Mouse (Mus musculus) testis, postnatal 10 days (tissue): ENCODE measurements around the gene Rpap3.
"Not testable (repeated sequence)": the region's sequence is repeated elsewhere in the genome, so short reads cannot be mapped to it uniquely, and the experiment has no call there.

Source experiments
- DNase-seq: peaks from one replicate; pipeline ENCODE4 v3.0.0; 2021; ENCODE audit warnings: low spot score

The Rpap3 gene

DNA sequence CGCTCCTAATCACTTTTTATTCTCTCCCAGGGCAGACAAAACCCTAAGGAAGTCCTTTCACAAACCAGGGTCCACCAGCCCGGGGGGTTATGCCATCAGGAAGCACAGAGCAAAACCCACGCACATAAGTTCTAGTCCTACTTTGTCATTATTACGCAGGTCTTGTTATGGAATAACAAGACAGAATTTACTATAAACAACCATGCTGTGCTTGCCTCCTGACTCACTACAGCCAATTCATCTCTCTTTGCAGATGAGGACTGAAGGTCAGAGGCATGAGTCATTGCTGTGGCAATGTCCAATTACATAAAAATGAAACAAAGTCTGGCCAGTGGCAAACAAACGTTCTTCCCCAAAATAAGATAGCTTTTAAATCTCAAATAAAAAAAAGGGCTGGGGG lies 12.2 kb downstream of the Rpap3 start:
- no peak for DNase-seq

DNA sequence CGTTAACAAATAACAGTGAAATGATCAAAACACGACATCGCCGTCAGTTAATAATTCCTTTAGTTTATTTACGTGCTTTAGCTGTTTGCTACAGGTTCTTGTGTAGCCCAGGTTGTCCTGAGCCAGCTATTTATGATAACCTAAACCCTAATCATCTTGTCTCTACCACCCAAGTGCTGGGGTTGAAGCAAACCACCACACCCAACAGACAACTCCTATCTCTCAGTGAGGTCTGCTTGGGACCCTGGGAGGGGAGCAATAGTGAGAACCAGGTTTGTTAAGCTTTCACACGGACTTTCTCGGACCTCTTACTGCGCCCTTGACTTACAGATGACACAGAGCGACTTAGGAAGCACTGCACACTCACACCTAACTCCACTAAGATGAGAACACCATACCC lies 21.5 kb downstream of the Rpap3 start:
- no peak for DNase-seq

DNA sequence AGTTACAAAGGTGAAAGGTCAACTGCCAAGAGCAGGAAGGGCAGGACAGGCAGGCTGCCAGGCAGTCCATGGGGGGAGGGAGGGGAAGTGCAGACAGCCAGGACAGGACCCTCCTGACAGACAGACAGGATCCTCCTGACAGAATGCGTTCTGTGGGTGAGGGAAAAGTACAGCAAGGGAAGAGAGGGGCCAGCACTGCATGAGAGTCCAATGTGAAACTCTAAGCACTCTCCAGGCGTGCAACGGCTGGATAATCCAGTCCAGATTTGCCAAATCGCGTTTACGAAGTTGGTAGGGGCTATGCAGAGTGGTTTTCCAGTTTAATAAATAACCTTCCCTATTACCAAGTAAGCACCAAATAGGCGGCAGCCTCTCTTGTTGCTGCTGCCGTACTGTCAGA lies 23.6 kb downstream of the Rpap3 start:
- DNase-seq: no peak

DNA sequence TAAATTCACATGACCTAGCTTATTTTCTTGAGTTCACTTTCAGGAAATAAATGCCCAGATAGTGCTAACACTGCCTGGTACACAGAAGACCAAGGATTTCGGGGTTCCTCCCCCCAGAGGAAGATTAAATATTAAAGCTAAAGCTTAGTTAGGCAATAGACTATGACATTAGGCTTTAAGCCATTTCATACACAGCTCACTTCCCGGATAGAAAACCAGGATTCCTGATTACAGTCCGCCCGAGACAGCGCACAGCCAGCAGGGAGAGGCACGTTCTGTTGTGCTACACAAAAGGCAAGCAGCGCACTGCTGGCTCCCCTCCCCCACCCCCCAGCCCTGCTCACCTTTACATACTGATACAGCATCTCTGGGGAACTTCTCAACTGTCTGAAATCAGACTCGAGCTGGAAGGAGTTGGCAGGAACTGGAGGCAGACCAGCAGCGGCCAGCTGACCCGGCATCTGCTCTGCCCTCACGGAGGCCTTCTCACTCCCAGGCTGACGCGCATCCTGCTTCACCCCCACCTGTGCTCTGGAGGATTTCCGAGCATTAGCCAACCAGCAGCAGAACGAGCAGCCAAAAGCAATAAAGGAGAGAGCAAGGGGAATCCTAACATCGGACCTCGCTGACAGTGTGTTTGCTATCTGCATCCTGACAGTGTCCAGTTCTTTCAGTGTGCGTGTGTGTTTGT lies 25.5 kb downstream of the Rpap3 start:
- DNase-seq: no peak

DNA sequence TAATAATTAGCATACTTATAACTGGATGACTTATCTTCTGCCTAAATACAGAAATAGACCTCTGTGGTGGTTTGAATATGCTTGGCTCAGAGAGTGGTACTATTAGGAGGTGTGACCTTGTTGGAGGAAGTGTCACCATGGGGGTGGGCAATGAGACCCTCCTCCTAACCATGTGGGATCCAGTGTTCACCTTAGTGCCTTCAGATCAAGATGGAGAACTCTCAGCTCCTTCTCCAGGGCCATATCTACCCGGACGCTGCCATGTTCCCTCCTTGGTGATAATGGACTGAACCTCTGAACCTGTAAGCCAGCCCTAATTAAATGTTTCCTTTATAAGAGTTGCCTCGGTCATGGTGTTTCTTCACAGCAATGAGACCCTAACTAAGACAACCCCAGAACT lies 28.3 kb downstream of the Rpap3 start:
- DNase-seq: no peak

DNA sequence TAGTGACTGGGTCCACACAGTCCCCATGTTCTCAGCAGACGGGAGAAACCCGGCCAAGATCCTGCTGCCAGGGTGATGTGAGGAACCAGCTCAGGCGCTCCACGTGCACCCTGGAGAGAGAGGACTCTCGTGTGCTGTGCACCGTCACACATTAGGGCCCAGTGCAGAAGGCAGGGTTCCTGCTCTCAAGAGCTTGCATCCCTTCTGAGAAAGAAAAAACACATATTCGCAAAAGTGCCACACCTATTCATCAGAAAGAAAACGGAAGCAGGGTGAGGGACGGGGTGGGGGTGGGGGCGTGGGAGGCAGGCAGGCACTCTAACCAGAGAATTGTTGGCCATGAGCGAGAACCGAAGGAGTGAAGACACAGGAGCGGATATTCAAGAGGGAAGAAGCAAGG lies 29.7 kb downstream of the Rpap3 start:
- no peak for DNase-seq

DNA sequence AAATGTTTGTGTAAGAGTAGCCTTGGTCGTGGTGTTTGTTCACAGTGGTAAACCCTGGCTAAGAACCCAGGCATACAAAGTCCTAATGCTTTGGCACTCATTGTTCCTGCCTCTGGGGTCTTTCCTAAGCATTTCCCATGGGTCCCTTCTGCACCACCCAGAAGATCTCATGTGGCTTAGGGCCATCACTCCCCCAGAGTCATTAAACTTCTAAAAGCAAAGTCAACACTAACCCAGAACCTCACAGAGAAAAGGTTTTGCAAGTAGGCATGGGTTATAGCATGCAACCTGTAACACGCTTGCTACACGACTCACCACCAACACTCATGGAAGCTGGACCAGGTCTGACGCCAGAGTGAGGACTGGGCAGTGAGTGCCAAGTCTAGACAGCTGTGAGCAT lies 31.2 kb downstream of the Rpap3 start:
- DNase-seq: no peak

DNA sequence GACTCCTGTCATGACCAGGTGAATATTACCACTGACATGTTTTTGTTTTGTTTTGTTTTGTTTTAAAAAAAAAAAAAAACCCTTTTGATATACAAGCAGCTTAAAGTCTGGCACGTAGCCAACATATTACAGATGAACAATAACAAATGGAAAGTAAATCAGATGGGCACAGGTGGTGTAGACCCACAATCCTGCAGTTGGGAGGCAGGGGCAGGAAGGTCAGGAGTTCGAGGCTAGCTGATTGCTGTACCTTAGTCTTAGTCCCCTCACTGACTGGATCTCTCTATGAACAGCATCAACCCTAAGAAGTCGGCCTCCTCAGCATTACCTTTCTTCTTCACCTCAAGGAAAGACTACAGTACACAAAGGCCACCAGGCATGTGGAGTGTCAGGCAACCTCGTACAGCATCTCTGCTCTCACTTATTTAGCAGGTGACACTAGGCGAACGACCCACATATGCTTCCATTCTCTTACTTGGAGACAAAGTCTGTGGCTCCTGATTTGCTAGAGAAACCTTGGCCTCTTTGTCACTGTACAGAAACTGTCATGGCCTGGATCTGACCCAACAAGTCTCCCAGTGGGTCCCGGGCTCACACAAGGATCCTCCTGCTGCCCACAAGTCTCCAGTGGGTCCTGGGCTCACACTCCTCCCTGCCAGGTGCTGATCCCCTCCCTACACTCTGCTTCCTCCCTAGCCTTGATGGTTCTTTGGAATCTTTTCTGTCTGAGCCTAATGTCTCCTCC lies 32.2 kb downstream of the Rpap3 start:
- DNase-seq: no peak

DNA sequence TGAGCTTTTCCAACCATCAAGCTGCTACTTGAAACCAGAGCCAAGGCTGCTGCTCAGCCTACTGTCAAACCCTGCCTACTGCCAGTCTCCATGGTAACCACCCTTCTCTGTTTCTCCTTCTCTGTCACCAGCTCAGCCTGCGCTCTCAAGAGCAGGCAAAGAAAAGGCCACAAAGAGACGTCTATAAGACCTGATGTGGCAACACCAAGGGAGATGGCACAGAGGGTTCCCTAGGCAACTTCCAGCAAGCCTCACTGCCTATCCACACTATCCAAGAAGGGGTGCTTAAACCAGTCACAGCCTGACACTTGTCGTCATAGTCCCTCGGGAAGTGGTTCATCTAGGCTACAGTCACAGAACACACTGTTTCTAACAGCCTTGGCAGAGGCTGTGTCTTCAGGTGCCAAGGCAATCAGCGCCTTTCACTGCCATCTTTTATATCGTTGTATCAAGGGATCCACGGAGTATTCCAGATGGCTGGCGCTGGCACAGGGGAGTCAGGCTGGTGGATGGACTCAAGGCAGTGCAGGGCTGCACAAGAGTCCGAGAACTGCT lies 33.3 kb downstream of the Rpap3 start:
- DNase-seq: no peak

DNA sequence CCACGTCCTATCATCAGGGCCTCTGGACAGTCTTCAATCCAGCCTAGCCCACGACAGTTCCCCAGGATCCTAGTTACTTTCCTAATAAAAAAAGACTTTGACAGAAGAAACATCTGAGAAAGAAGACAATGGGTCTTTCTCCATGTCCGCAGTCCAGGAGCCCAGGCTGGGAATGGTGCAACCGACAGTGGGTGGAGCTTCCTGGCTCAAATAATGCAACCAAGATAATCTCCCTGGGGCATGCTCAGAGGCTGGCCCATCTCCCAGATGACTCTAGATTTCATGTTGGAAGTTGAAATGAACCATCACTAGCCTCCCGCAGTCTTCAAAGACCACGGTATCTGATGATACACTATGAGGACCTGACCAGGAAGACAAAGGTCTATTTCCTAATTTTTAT lies 35.1 kb downstream of the Rpap3 start:
- no peak for DNase-seq

DNA sequence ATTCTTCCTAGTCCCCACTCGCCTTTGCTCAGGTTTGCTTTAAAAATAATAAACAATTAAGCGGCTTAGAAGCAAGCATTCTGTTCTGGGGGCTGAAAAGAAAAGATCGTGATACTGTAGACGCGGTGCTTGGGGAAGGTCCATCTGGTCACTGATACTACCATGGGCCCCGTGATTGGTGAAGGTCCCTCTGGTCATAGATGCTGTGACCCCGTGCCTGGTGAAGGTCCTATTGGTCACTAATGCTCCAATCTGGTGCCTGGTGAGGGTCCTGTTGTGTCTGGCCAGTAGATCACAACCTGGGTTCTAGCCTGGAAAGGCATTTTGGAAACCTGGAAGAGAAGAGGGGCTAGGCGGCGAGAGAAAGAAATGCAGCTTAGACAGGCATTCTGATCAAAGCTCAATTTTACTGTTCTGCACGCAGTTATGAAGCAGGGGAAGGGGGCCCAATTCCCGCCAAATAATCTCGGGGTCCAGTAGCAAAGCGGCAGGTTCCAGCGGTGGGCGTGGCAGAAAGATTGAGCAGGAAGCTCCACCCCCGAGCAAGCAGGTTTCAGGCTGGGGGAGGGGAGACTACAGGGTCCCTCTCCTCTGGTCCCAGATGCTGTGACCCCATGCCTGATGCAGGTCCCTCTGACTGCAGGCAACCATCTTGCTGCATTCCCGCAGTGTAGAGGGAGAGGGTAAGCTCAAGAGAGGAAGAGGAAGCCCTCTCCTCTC lies 37.3 kb downstream of the Rpap3 start:
- DNase-seq: not testable (repeated sequence)

DNA sequence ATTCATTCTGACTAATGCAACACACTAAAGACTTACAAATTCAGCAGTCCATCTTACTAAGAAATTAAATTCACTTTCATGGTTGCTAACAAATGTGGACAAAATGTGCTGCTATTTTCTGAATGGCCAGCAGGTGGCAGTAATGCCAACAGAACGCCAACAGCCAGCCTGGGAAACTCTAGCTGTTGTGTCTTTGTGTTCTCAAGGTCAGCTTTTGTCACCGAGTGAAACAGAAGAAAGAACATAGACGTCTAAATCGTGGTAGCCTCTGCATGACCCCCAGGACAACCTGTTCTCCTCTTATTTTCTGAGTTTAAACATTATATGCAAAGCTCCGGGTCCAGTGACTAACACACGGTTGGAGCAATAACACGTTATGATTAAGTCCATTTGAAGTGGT lies 38.2 kb downstream of the Rpap3 start:
- DNase-seq: peak; percentile 78

DNA sequence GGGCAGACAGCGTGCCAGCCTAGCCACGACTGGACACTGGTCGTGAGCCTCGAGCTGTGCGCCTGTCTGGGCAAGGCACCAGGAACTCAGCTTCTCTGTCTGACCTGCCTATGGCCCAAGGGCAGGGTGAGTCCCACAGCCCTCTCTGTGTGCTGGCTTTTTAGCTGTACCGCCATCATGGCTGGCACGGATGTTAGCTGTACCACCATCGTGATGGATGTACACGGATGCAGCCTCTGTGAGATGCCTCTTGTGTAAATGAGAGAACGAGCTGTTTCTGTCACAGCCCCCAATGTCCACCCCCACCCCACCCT lies 39.2 kb downstream of the Rpap3 start:
- no peak for DNase-seq

DNA sequence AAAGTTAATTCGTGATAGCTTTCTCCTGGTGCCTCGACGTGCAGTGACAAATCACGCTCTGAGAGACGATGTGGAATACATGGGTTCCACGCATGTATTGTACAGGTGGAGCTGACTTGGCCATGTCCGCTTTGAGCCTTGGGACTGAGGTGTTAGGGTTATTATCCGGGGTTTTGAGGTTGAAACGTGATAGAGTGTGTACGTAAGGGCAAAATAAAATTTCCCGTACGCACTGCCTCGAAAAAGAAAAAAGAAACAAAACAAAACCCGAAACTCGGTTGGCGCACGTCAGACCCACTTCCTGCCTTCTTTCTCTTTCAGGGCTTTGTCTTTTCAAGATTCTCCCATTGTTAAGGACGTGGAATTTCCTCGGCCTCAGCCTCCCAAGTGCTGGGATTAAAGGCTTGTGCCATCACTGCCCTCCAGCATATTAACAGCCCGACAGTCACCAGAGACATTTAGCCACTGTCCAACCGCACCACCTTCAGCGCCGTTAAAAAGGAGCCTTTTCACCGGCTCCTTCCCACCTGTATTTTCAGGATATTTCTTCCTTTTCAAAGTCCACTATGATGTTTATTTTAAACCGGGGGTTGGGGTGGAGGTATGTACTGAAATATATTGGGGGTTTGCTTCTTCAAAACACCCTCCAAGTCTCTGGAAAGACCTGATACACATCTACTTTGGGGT lies 39.7 kb downstream of the Rpap3 start:
- DNase-seq: no peak

DNA sequence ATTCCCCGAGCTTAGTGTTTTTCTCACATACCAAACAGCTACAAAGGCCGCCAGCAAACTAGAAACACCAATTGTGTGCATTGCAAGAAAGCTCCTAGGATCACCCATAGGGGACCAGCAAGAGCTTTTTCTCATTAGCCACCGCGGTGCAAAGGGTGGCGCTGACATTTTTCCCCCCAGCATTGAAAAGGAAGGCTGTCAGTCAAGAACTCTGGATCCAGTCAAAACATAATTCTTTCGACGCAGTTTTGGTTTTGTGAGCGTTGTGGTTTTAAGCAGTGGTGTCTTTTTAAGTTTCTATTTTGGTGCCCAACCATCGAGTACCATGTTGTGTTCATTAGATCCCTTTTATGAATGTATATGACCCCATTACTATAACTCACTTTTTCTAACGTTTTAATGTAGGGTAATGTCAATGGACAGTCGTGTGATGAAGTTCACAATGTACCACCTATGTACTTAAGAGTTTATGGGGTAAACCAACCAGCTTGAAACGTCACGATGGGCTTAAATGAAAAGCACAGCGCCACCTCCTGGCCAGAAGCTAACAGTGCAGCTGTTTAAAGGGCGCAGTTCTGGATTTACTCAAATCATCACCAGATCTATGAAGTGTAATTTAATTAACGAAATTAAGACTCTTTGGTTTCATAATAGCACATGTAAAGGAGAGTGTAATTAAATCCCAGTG lies 40.5 kb downstream of the Rpap3 start:
- no peak for DNase-seq

DNA sequence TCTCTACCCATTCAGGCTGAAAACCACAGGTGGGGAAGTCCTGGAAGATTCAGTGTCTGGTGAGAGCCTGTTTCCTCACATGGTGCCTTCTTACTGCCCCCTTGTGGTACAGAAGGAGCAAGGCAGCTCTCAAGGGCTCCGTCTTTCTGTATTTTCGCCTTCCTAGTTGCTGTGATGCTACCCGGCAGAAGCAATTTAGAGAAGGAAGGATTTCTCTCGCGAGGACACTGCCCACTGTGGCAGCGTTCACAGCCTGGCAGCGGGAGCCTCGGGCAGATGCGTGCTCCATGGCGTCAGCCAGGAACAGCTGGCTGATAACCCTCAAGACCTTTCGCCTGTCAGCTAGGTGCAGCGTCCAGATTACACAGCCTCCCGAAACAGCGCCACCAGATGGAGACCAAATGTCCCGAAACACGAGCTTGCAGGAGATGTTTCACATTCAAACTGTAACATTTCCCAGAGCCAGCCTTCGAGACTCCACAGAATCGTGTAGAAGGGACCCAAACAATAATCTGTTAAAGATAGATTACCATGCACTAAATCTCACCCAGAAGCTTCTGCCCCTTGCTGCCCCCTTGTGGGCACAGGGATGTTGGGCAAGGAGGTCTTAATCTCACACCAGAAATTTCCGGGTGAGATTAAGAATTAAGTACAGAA lies 41.7 kb downstream of the Rpap3 start:
- DNase-seq: peak; percentile 83

DNA sequence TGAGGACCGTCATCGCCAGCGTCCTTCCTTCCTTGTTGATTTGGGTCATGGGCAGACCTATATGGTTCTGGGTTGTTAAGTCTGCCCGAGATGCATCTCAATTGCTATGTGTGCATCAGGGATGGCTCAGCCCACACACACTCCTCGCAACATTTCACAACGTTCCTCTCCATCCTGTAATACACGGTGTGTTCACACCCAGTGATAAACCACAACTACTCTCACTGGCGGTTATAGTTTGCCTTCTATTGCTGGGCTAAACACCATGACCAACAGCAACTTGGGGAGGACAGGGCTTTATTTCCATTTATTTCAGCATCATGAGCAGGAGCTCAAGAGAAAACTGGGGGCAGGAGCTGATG lies 46.9 kb downstream of the Rpap3 start:
- DNase-seq: no peak

DNA sequence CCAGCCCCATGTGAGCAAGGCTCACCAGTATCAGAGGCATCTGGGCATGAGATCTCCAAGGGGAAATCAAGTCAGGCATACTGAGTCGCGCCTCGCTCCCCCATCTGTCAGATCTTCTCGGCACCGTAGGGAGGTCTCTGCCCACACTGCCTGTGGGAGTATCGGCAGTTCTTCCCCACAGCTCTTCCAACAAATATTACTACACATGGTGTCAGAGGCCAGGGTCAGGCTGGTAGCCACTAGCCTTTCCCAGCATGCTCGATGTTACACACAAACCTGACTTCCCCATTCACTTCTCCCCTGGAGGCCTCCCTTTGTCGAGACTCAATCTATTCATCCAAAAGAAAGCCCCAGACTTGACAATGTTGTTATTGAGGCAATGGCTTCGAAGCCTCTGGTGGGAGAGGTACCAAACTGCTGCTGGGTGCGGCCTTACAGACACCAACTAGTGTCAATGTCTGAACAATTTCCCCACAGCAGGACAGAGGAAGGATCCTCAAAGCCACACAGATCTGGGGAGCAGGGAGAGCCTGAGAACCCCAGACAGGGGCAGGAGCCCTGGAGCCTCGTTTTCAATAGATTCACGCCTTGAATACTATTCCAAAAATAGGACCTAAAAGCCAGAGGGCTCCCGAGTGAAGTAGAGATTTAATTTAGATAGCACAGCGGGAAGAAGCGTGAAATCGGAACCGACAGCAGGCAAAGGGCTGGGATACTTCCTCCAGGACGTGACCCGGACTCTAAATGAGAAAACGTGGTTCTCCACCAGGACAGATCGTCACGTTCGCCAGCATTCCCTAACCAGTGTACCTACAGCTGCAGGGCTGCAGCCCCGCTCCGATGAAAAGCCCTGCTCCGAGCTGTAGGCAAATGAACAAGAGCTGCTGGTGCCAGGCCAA lies 47.5 kb downstream of the Rpap3 start:
- DNase-seq: no peak

DNA sequence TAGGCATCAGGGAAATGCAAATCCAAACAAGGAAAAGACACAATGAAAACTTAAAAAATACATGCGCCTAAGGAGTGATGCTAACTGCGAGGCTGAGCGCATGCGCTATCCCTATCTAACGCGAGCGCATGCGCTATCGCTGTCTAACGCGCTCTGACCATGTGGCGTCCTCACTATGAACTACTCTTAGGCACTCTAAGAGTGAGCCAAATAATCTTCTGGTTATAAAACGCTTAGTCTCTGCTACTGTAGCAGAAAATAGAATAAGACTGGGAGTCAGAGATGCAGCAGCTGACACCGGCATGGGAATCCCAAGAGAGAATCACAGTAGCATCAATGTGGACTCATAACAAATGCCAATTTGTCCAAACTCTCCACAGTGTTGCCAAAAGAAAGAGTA lies 48.2 kb downstream of the Rpap3 start:
- no peak for DNase-seq

DNA sequence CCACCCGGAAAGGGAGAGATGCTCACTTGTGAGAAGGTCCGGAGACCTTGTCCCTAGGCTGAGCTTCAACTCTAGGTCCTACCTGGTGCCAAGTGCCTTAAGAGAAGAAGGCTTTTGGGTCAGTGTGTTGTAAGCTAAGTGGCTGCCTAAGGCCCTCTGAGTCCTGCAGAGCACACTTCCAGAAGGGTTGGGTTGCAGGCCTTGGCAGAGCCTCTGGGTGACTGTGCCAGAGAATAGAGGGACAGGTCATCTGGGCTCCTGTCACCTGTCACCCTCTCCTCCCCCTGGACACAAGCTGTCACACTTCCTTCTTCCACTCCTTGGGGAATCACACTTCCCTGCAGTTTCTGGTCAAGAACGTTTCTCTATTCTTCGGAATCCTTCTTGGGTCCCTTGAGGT lies 55.9 kb downstream of the Rpap3 start:
- no peak for DNase-seq
